Mouse (Mus musculus) liver, postnatal 0 days (tissue): Measurements from ENCODE around the gene Tulp2.

Experiments used
- CTCF ChIP-seq: sonication (generic); IDR thresholded peaks from 2 replicates; pipeline ENCODE4 v1.5.1; 2016; ENCODE audit warnings: antibody characterized with exemption, low read depth
- EP300 ChIP-seq: IDR thresholded peaks from 2 replicates; pipeline ENCODE4 v1.6.1; 2016; ENCODE audit warnings: antibody characterized with exemption, low read depth, mild to moderate bottlenecking

GRCm38 (mm10) chr7:45520605-45521004, 38.9 kb downstream of the Tulp2 start:
- 0 out of 2 replicates have a peak, but pooled peaks have one; percentile 1 for TF ChIP-seq CTCF
- no peak for TF ChIP-seq EP300
